Mouse (Mus musculus) myocyte (in vitro differentiated cells): ENCODE measurements around the gene Tmem181a. TPM values are rescaled to one million over a fixed set of nuclear protein-coding genes. Genes with fewer than 3 reads are reported as not detected.
"Not testable (repeated sequence)": the region's sequence is repeated elsewhere in the genome, so short reads cannot be mapped to it uniquely, and the experiment has no call there.

Experiments
- H3K27me3 ChIP-seq: one replicate; pipeline ENCODE4 v1.6.1; 2011; ENCODE audit not compliant: control insufficient read depth, insufficient read depth, insufficient read length
- H3K36me3 ChIP-seq: one replicate; pipeline ENCODE4 v1.6.1; 2011; ENCODE audit not compliant: control insufficient read depth, insufficient read depth
- H3K4me2 ChIP-seq: one replicate; pipeline ENCODE4 v1.6.1; 2011; ENCODE audit warnings: low read depth, control low read depth
- H3K4me3 ChIP-seq: one replicate; pipeline ENCODE4 v1.5.1; 2011; ENCODE audit warnings: mild to moderate bottlenecking, control low read depth, moderate library complexity
- H3K79me2 ChIP-seq: one replicate; pipeline ENCODE4 v1.6.1; 2011; ENCODE audit not compliant: control insufficient read depth, insufficient read depth
- H3ac ChIP-seq: one replicate; pipeline ENCODE4 v1.6.1; 2011; ENCODE audit not compliant: control insufficient read depth, insufficient read length
- polyA plus RNA-seq: library from polyadenylated mRNA; unstranded; fragments of >200 nt; fragmentation: generic; extraction: Trizol; gene quantifications from one replicate; pipeline ENCODE4 v1.2.1, GENCODE M21; 2012; ENCODE audit warnings: missing spikeins

The Tmem181a gene
- polyA plus RNA-seq, 1 experiment = 8.7 TPM

DNA sequence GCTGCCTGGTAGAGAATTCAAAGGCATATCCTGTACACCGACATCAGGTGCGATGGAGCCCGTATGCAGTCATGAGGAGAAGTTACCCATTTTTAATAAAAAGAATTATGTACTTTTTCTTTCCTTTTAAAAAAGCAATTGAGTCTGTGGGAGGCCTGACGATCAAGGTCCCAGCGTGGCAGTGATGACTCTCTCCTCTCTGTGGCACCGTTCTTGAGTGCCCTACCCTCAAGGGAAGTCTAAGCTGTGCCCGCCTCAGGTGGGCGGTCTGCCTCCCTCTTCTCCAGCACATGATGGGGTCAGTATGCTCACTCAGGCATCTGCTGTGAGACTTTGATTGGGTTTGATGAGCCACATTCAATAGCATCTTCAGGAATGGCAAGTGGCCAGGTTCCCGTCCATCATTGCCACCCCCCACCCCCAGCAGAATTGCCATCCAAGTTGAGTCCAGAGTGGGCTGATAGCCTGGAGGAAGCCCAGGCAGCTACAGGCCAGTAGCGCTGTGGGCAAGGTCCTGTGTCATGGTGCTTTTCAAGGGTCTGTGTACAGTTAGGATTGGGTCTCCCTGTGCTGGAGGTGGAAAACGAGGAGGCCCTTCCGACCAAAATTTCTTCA lies 49.1 kb downstream of the Tmem181a start:
- not testable (repeated sequence) for H3K4me3 ChIP-seq, H3K27me3 ChIP-seq, H3ac ChIP-seq, H3K36me3 ChIP-seq, H3K4me2 ChIP-seq, H3K79me2 ChIP-seq

DNA sequence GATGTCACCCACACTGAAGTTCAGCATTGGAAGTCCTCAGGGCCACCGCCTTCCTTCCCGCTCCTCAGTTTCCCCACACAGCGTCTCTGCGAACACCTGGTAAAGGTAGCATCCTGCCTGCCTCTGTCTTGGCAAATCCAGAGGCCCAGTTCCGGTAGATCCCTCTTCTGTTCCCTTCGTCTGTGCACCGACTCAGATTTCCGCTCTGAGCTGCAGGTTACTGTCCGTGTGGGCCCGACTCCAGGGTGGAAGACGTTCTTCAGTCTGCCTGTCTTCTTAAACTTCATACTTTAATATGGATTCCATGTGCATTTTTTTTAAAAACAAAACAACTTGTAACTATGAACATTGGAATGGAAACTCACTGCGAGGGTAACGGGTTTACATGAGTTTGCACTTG lies 49.8 kb downstream of the Tmem181a start:
- H3K4me2 ChIP-seq, H3K79me2 ChIP-seq, H3ac ChIP-seq, H3K36me3 ChIP-seq, H3K27me3 ChIP-seq, H3K4me3 ChIP-seq: not testable (repeated sequence)

DNA sequence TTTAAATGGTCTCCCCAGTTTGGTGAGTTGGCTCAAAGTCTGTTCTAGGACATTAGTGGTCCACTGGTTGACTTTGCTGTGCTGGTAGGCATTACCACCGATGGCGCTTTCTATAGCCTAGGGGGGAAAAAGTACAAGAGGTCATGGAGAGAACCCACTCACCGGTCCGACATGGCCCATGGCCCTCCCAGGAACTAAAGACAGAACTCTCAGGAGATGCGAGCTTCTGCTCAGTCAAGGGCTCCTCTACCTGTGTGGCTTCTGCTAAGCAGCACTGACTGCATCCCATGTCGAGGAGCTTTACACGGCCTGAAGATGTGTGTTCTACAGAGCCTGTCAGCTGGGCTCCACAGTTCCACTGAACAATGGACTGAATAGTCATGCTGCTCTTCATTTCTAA lies 55.1 kb downstream of the Tmem181a start:
- H3K27me3 ChIP-seq, H3K4me2 ChIP-seq, H3K36me3 ChIP-seq, H3K4me3 ChIP-seq, H3K79me2 ChIP-seq, H3ac ChIP-seq: not testable (repeated sequence)

DNA sequence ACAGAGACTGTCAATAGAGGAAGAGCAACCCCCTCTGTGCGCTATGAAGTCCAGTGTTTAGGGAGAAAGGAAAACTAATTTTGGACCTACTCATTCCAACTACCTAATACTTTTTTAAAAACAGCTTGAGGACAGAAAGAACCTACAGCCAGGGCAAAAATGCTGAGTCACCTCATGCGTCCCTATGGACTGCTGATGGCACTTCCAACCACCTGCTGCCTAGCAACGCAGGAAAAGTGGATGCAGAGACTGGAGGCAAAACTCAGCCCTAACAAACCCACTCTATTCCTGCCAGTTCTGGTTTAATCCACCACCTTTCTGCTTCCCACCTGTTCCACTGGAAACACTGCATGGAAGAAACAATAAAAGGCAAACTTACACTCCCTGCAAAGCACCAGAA lies 56.1 kb downstream of the Tmem181a start:
- H3K27me3 ChIP-seq, H3ac ChIP-seq, H3K4me2 ChIP-seq, H3K4me3 ChIP-seq, H3K36me3 ChIP-seq, H3K79me2 ChIP-seq: not testable (repeated sequence)

GRCm38 (mm10) chr17:6314493-6314892 lies 57.8 kb downstream of the Tmem181a start:
- H3K27me3 ChIP-seq, H3K36me3 ChIP-seq, H3ac ChIP-seq, H3K4me2 ChIP-seq, H3K4me3 ChIP-seq, H3K79me2 ChIP-seq: not testable (repeated sequence)

- H3K27me3 ChIP-seq, H3ac ChIP-seq, H3K79me2 ChIP-seq, H3K36me3 ChIP-seq: not testable (repeated sequence)
- Histone ChIP-seq H3K4me3 (peak overlapping the region; percentile 12), H3K4me2 (peak overlapping the region; percentile 69)
Measured at GRCm38 (mm10) chr17:6315706-6316105, 59.0 kb downstream of the Tmem181a start.

- H3K36me3 ChIP-seq, H3K27me3 ChIP-seq, H3K79me2 ChIP-seq, H3ac ChIP-seq: not testable (repeated sequence)
- H3K4me3 ChIP-seq = peak overlapping the region; percentile 12
- H3K4me2 ChIP-seq = peak overlapping the region; percentile 62
Measured at GRCm38 (mm10) chr17:6316379-6317126, 59.9 kb downstream of the Tmem181a start.

DNA sequence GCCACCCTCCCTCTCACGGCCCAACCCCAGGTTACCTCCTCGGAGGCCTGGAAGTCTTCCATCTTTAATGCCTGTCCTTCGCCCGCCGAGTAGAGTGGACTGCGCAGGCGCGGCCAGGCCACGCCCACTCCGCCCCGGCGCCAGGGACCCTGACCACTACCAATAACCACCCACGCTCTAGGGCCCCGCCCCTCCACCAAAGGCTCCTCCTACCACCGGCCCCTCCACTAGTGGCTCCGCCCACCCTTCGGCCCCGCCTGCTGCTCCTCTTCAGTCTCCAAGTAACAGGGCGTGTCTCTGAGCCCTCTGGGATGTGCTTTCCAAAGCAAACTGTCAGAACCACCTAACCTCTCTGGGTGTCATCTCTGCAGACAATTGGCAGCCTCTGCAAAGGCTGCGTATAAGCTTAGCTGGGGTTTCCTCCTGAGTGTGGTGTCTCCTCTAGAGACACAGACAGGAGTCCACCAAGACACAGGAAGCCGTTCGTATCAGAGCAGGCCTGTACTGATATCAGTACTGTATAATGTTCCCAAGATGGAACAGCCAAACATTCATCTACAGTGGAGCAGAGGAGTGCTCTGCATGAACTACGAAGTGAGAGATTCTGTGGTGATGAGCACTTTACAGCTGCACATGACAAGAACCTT lies 60.8 kb downstream of the Tmem181a start, which contains the start of gene Dynlt1a:
Gene Dynlt1a, minus strand, starts transcription at position 162 of the 647 bp plus-strand sequence.
- H3K4me2 ChIP-seq = peak within 1 kb of the TSS; percentile 62
- not testable (repeated sequence) for H3ac ChIP-seq, H3K79me2 ChIP-seq, H3K36me3 ChIP-seq, H3K27me3 ChIP-seq
- peak within 1 kb of the TSS; percentile 12 for H3K4me3 ChIP-seq

GRCm38 (mm10) chr17:6321081-6321777 lies 64.6 kb downstream of the Tmem181a start:
- H3K27me3 ChIP-seq, H3ac ChIP-seq, H3K4me3 ChIP-seq, H3K79me2 ChIP-seq, H3K4me2 ChIP-seq, H3K36me3 ChIP-seq: not testable (repeated sequence)

GRCm38 (mm10) chr17:6321778-6322101 lies 65.1 kb downstream of the Tmem181a start:
- not testable (repeated sequence) for H3ac ChIP-seq, H3K4me3 ChIP-seq, H3K27me3 ChIP-seq, H3K36me3 ChIP-seq, H3K4me2 ChIP-seq, H3K79me2 ChIP-seq

DNA sequence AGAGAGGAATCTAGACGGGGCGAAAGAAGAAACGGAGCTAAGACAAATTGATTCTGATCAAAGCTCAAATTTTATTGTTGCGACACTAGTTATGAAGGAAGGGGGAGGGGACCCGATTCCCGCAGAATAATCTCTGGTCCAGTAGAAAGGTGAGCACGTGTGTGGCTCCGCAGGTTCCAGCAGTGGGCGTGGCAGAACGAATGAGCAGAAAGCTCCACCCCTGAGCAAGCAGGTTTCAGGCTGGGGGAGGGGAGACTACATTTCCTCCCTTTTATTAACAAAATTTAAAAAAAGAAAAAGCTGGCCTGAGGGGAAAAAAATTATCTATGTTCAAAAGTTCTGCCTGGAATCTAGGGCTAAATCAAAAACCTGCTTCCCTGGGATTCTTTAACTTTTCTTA lies 68.4 kb downstream of the Tmem181a start:
- not testable (repeated sequence) for H3ac ChIP-seq, H3K4me3 ChIP-seq, H3K27me3 ChIP-seq, H3K79me2 ChIP-seq, H3K36me3 ChIP-seq, H3K4me2 ChIP-seq

- not testable (repeated sequence) for H3K4me2 ChIP-seq, H3ac ChIP-seq, H3K36me3 ChIP-seq, H3K79me2 ChIP-seq, H3K27me3 ChIP-seq, H3K4me3 ChIP-seq
Measured at GRCm38 (mm10) chr17:6325543-6325942, 68.9 kb downstream of the Tmem181a start.
